Mouse (Mus musculus) liver, embryonic 11.5 days (tissue): ENCODE data around the gene Npm1. TPM values are rescaled to one million over a fixed set of nuclear protein-coding genes. Genes with fewer than 3 reads are reported as not detected.

Experiments
- ATAC-seq: fragments of 200-750 bp; cut with Nextera tagmentation; replicated peaks from 2 replicates; pipeline ENCODE4 v1.8.0; 2017; ENCODE audit warnings: moderate number of reproducible peaks, mild to moderate bottlenecking, moderate TSS enrichment, moderate library complexity; ENCODE audit not compliant: low FRiP score
- DNase-seq: peaks from one replicate; pipeline ENCODE4 v3.0.0-alpha.2; 2017; ENCODE audit warnings: low spot score
- H3K27ac ChIP-seq: fragments of 300-500 bp; sonication (generic); 2 replicates; pipeline ENCODE4 v1.5.1; 2014; ENCODE audit warnings: mild to moderate bottlenecking, low read depth, low read length, control low read depth
- H3K27me3 ChIP-seq: fragments of 300-500 bp; sonication (generic); replicated peaks from 2 replicates; pipeline ENCODE4 v1.6.1; 2014; ENCODE audit warnings: low read length, mixed read lengths; ENCODE audit not compliant: control insufficient read depth, insufficient read depth
- H3K36me3 ChIP-seq: fragments of 300-500 bp; sonication (generic); 2 replicates; pipeline ENCODE4 v1.6.1; 2014; ENCODE audit warnings: mild to moderate bottlenecking, low read length, moderate library complexity, mixed read lengths; ENCODE audit not compliant: control insufficient read depth, insufficient read depth
- H3K4me1 ChIP-seq: fragments of 300-500 bp; sonication (generic); replicated peaks from 2 replicates; pipeline ENCODE4 v1.6.1; 2014; ENCODE audit warnings: low read length, mixed read lengths; ENCODE audit not compliant: control insufficient read depth, insufficient read depth
- H3K4me2 ChIP-seq: fragments of 300-500 bp; sonication (generic); 2 replicates; pipeline ENCODE4 v1.6.1; 2014; ENCODE audit warnings: mild to moderate bottlenecking, control low read depth, moderate library complexity
- H3K4me3 ChIP-seq: fragments of 300-500 bp; sonication (generic); 2 replicates; pipeline ENCODE4 v1.5.1; 2014; ENCODE audit warnings: low read depth, low read length, control low read depth
- H3K9ac ChIP-seq: fragments of 300-500 bp; sonication (generic); 2 replicates; pipeline ENCODE4 v1.6.1; 2014; ENCODE audit warnings: low read depth, low read length, control low read depth
- H3K9me3 ChIP-seq: fragments of 300-500 bp; sonication (generic); 2 replicates; pipeline ENCODE4 v1.6.1; 2016; ENCODE audit warnings: low read length, inconsistent platforms, mixed read lengths; ENCODE audit not compliant: control insufficient read depth
- WGBS: fragments of 180-500 bp; shearing (Covaris S2); extraction: QIAGEN DNeasy Blood & Tissue Kit; methylation state at CpG from one replicate; pipeline ENCODE4 v1.1.7; 2014; 5-methylcytosine and 5-hydroxymethylcytosine counted together
- polyA plus RNA-seq: library from polyadenylated mRNA; unstranded; fragments of >200 nt; fragmentation: Nextera tagmentation; extraction: Ambion mirVana; gene quantifications from 2 replicates; pipeline ENCODE4 v1.2.1, GENCODE M21; 2014

Npm1 gene
- polyA plus RNA-seq, 1 experiment from 2014 or later, result 1,921 TPM

GRCm38 (mm10) chr11:33107540-33107939 is 55.5 kb downstream of the Npm1 start:
- 44% methylated on average over 3 of the region's 3 CpGs for WGBS
- H3K4me1 ChIP-seq, result no peaks in the 10 kb centered on the region
- no peak overlapping the region for H3K4me2 ChIP-seq
- no peaks in the 10 kb centered on the region for H3K9me3 ChIP-seq
- no peak for DNase-seq
- no peak for ATAC-seq
- H3K27me3 ChIP-seq, result no peaks in the 10 kb centered on the region
- no peak overlapping the region for H3K9ac ChIP-seq
- no peaks in the 10 kb centered on the region for H3K36me3 ChIP-seq
- no peak overlapping the region for H3K4me3 ChIP-seq
- H3K27ac ChIP-seq, result no peak overlapping the region

- no peak overlapping the region for H3K27ac ChIP-seq
- H3K9me3 ChIP-seq, result no peaks in the 10 kb centered on the region
- H3K4me1 ChIP-seq, result no peaks in the 10 kb centered on the region
- no peak overlapping the region for H3K9ac ChIP-seq
- ATAC-seq (no peak), DNase-seq (no peak)
- no peak overlapping the region for H3K4me2 ChIP-seq
- H3K36me3 ChIP-seq, result no peaks in the 10 kb centered on the region
- 76% methylated on average over 8 of the region's 8 CpGs for WGBS
- no peak overlapping the region for H3K4me3 ChIP-seq
- H3K27me3 ChIP-seq, result no peaks in the 10 kb centered on the region
These were observed 58.1 kb downstream of the Npm1 start for GRCm38 (mm10) chr11:33104911-33105316.

DNA sequence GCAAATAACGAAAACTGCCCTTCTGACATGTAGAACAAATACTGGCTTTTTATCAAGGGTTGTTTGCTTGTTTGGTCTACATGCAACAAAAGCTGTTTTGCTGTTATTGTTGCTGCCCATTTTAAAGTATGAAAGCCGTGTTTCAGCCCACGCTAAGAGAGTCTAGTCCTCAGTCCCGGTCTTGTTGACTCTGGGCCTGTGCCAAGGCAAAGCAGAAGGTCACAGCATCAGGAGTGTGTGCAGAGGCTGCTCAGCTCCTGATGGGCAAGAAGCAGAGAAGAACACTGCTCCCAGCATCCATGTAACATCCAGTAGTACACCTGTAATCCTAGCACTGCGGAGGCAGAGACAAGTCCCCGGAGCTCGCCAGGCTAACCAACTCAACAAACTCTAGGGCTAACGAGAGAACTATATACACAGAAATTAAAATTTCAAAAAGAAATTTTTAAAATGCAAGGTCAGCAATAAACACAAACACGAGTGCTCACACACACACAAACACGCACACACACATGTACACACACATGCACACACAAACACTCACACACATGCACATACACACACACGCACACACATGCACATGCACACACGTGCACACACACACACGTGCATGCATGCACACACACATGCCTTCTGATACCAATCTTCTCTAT is 59.6 kb downstream of the Npm1 start:
- ATAC-seq (no peak), DNase-seq (no peak)
- Histone ChIP-seq H3K4me1 (no peaks in the 10 kb centered on the region), H3K4me2 (no peak overlapping the region), H3K27me3 (no peaks in the 10 kb centered on the region), H3K4me3 (no peak overlapping the region), H3K9me3 (no peaks in the 10 kb centered on the region), H3K27ac (no peak overlapping the region), H3K9ac (no peak overlapping the region), H3K36me3 (no peaks in the 10 kb centered on the region)
- 87% methylated on average over 13 of the region's 13 CpGs for WGBS

Other genes with a start within 250 kb of the Npm1 start
- gene Fgf18, start 15.8 kb downstream of the Npm1 start, polyA plus RNA-seq, result 0.56 and 0.90 TPM in 2 replicates
- not detected in 2 replicates for gene Tlx3, start 40.4 kb upstream of the Npm1 start, polyA plus RNA-seq
- not detected in 2 replicates for gene Gm12117, start 113.5 kb upstream of the Npm1 start, polyA plus RNA-seq